Mouse (Mus musculus) heart, embryonic 13.5 days (tissue): ENCODE measurements around the gene Lrrc31. TPM values are rescaled to one million over a fixed set of nuclear protein-coding genes. Genes with fewer than 3 reads are reported as not detected.

Experiments
- polyA plus RNA-seq: library from polyadenylated mRNA; unstranded; fragments of >200 nt; fragmentation: Nextera tagmentation; extraction: Ambion mirVana; gene quantifications from 2 replicates; pipeline ENCODE4 v1.2.1, GENCODE M21; 2015

Lrrc31 gene
- polyA plus RNA-seq, 1 experiment from 2014 or later, result not detected

Other genes starting within 250 kb of the Lrrc31 start
- 21.0 and 22.4 TPM in 2 replicates for gene Mecom, start 151.8 kb downstream of the Lrrc31 start, polyA plus RNA-seq
- not detected in 2 replicates for gene Actrt3, start 99.9 kb downstream of the Lrrc31 start, polyA plus RNA-seq
- 20.5 and 20.7 TPM in 2 replicates for gene Mynn, start 97.8 kb downstream of the Lrrc31 start, polyA plus RNA-seq
- not detected in 2 replicates for gene Lrriq4, start 55.3 kb downstream of the Lrrc31 start, polyA plus RNA-seq
- gene Lrrc34, start 52.0 kb downstream of the Lrrc31 start, polyA plus RNA-seq, result 0.39 and 0.66 TPM in 2 replicates
- not detected in 2 replicates for gene Samd7, start 46.5 kb upstream of the Lrrc31 start, polyA plus RNA-seq
- 54.3 and 60.4 TPM in 2 replicates for gene Sec62, start 93.0 kb upstream of the Lrrc31 start, polyA plus RNA-seq
- 0.92 and 1.1 TPM in 2 replicates for gene Gpr160, start 156.1 kb upstream of the Lrrc31 start, polyA plus RNA-seq